Mouse (Mus musculus): ENCODE results near the gene Greb1.
"Not testable (repeated sequence)": the region's sequence is repeated elsewhere in the genome, so short reads cannot be mapped to it uniquely, and the experiment has no call there.

Greb1 gene

GRCm38 (mm10) chr12:16760246-16760645 lies 40.4 kb downstream of the Greb1 start:
- no peak for DNase-seq

DNA sequence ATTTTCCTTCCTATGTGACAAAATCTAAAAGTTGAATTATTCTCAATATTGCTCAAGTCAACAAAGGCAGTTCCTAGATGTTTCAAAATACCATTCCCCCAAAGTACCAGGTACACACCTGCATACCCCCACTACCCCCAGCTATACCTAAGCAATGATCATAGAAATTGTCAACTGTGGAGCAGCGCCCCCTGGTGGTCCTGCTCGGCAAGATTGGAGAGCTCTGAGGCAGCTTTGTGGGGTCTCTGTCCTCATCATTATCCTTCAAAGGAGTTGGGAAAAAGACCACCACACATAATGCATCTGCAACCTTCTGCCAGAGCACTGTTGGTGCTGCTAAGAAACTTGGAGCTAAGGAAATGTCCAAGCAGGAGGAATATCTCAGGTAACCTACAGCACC lies 46.4 kb downstream of the Greb1 start:
- peak; percentile 43 to 45 for DNase-seq

GRCm38 (mm10) chr12:16753555-16753954 lies 47.1 kb downstream of the Greb1 start:
- no peak for DNase-seq

DNA sequence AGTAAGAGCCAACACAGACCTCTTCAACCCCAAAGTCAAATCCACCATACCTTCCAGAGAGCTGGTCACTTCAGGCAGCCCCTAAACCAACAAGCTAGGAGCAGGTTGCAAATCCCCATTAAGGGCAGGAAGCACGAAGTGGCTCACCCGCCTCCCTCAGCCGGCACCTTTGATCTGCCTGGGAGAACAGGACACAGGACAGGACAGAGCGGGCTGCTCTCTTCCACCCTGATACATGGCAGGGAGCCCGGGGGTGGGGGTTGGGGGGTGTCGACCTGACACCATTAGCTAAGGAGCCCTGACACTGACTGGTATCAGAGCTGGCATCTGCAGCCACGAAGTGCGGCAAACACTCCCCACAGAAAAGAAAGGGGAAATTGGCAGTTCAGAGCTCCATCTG lies 47.6 kb downstream of the Greb1 start:
- no peak for DNase-seq

GRCm38 (mm10) chr12:16752236-16752840 lies 48.3 kb downstream of the Greb1 start:
- DNase-seq = no peak

- no peak for DNase-seq
Observed at GRCm38 (mm10) chr12:16751609-16752008, 49.1 kb downstream of the Greb1 start.

DNA sequence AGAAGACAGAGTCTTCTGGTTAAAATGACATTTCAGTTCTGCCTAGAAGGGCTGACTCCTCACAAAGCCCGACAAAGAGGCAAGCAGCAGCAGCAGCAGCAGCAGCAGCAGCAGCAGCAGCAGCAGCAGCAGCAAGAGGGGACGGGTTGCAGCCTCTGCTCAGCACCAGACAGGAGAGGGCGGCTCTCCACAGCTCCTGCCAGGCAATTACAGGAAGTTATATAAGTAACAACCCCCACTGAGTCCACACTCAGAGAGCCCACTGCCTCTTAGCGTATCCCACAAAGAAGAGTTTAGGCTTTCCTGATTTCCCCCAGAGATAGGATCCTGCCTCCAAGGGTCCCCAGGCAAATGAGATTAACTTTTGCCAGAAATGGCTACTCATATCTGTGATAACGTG lies 60.6 kb downstream of the Greb1 start:
- no peak for DNase-seq

DNA sequence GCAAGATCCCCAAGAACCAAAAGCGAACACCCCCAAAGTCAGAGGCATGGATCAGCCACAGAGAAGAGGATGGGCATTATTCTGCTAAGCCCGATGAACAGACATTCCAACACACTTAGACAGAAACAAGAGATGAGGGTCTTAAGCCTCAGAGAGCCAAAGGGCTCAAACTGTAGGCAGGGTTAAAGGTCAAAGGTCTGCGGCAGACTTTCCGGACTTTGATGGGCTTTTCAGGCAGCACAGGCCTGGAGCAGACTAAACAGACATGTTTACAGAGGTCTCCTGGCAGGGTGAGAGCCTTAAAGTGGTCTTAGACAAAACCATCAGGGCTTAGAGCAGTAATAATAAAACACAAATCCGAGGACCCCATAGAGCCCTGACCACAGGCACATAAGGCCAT lies 63.4 kb downstream of the Greb1 start:
- DNase-seq = no peak

GRCm38 (mm10) chr12:16734698-16735097 lies 66.0 kb downstream of the Greb1 start:
- no peak for DNase-seq

- DNase-seq = no peak
Observed at GRCm38 (mm10) chr12:16734009-16734408, 66.7 kb downstream of the Greb1 start.

- DNase-seq = no peak
Observed at GRCm38 (mm10) chr12:16731121-16731741, 69.5 kb downstream of the Greb1 start.

GRCm38 (mm10) chr12:16730196-16730595 lies 70.5 kb downstream of the Greb1 start:
- no peak for DNase-seq

DNA sequence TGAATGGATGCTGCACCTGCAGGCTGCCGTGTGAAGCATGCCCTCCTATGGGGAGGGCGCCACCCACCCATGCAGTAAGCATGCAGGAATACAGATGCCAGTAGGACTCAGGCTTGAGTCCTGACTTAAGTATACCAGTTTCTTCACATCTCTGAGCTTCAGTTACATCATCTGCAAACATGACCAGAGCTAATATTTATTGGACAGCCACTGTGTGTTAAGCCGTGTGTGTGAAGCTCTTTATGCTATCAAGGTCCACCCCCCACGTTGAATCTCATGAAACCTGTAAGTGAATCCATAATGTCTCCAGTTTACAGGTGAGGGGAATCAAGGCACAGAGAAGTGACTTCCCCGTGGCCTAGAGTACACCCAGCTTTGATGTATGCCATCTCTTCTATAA lies 72.5 kb downstream of the Greb1 start:
- DNase-seq = no peak

DNA sequence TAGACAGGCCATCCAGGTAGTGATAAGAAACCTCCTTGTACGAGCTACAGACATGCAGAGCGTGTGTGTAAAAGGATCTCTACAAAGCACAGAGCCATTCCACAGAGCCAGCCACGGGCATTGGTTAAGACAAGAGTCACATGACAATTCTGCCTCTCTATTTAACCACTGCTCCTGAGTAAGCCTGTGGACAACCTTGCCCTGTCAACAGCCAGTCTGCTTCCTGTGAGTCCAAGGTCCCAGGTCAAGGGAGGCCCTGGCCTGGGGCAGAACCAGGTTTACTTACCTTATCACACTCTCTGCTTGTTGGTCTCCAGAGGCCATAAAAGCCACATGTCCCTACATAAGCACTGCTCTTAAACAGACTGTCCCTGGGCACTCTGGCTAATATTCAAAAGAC lies 74.5 kb downstream of the Greb1 start:
- DNase-seq = no peak

DNA sequence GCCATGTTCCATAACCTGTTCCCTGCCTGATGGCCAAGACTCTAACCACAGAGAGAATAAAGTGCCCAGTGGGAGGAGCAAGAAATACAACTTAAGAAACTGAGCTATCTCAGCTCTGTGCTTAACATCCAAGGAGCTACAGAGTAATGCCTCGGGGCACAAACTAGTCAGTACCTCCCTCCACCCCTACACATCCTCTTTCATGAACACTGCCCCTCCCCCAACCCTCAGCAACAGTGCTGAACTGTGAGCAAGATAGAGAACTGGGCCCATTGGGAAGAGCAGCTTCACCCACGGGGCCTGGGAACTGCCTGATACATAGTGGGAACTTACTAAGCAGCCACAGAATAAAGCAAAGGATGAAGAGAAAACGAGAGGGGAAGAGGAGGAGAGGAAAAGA lies 77.1 kb downstream of the Greb1 start:
- no peak for DNase-seq

DNA sequence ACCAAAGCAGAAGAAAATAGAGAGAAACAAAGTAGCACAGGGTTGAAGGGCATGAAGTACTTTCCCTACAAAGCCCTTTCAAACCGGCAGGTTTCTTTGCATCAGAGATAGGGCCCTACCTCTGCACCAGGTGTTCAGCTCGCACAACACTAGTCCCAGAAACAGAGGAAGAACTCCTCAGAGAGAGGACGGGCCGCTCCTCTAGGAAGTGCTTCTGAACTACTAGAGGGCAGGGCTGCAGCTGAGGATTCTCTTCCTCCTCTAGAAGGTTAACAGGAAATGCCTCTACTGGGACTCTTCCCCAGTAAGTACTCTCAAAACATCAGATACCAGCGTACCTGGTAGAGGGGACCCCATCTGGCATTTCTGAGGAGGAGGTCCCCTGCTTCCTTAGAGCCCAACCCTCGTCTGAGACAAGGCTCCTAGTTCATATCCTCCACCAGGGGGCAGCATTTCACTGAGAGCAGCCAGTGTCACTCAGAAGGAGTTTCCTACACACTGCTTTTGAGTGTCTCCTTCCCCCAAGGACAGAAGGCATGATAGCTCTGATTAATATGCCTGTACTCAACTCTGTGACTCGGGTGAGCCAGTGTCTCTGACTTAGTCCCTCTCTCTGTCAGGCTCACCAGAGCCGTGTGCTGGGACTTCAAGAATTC lies 81.9 kb downstream of the Greb1 start:
- peak; percentile 39 to 48 for DNase-seq

- peak; percentile 22 to 26 for DNase-seq
Observed at GRCm38 (mm10) chr12:16717653-16718052, 83.0 kb downstream of the Greb1 start.

GRCm38 (mm10) chr12:16714616-16715015 lies 86.1 kb downstream of the Greb1 start:
- DNase-seq = no peak

DNA sequence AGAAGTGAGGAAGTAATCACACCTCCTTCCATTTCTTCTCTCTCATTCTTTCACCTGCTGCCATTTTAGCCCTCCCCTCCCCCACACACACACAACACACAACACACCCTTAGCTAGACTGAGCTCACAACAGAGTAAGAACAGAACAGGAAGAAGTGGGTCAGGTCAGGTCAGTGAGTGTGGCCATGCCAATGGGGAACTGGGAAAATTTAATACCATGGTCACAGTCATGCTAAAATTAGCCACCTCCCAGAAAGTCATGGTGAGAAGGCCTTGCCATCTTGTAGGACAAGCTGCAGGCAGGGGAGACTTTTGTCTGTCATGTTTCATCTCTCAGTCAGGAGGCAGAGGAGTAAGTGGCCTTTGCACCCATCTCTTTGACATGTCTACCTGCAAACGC lies 102.0 kb downstream of the Greb1 start:
- DNase-seq = no peak

DNA sequence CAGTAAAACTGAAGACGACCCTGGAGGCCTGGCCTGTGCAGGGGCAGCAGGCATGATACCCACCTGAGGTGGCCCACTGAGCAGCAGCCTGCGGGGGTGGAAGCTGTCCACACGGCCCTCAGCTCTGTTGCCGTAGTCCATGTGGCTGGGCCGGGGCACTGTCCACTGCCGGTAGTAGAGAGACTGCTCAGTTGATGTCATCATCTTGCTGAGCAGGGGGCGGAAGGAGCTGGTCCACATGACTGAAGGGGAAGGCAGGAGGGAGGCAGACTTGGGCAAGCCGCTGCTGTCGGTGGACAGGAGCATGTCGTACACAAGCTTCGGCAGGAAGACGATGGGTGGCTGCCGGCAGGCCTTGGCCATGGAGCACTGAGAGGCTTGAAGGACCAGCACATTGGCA lies 104.5 kb downstream of the Greb1 start:
- no peak for DNase-seq

- DNase-seq = not testable (repeated sequence)
Observed at GRCm38 (mm10) chr12:16695252-16695651, 105.4 kb downstream of the Greb1 start.

DNA sequence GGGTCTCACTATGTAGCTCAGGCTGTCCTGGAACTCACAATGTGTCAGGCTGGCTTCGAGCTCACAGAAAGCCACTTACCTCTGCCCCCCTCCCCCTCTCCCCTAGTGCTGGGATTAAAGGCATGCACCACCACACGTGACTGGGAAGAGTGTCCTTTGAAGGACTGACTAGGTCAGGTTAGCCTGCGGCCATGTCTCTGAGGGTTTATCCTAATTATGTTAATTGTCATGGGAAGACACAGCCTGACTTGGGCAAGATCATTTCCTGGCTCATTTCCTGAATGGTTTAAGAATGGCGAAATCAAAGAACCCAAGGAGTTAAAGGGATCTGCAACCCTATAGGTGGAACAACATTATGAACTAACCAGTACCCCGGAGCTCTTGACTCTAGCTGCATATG lies 105.9 kb downstream of the Greb1 start:
- DNase-seq = no peak

- no peak for DNase-seq
Observed at GRCm38 (mm10) chr12:16690631-16691030, 110.1 kb downstream of the Greb1 start.

DNA sequence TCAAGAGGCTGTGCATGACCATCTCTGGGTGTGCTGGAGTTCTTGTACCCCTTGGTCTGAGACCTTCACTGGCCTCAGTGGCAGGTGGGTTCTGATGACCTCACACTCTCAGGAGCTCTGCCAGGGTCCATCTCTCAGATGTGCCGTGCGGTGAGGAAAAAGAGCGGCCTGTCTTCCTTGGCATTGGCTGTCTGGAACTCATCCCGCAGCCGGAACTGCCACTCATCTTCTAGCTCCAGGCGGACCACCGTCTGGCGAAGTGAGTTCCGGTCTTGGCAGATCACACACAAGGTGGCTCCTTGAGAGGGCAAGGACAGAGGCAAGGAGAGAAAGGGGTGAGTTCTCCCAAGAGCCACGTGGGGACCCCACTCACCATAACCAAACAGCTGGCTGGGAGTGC lies 128.4 kb downstream of the Greb1 start:
- no peak for DNase-seq

GRCm38 (mm10) chr12:16669176-16669575 lies 131.5 kb downstream of the Greb1 start:
- DNase-seq = no peak
